Mouse (Mus musculus): ENCODE data around the gene Alox5.

The Alox5 gene

GRCm38 (mm10) chr6:116385194-116386044 is 75.6 kb downstream of the Alox5 start:
- no peak for DNase-seq (ENCODE audit: low spot score)

DNA sequence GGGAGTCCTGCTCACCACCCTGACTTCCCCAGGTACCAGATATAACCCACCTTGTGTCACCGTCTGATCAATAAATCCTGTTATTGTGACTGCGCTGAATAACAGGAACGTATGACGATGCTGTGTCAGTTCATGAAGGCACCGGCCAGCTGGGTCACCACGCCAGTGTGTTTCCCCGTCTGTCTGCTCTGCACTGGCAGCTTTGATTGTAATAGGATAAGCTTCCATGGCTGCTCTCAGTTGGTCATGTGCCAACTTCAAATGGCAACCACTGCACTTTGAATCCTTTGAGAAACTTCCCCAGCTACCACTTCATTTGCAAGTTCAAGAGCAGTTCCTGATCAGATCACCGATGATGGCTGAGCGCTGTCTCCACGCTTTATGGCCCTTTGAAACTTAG is 77.4 kb downstream of the Alox5 start:
- no peak for DNase-seq (ENCODE audit: low spot score)

DNA sequence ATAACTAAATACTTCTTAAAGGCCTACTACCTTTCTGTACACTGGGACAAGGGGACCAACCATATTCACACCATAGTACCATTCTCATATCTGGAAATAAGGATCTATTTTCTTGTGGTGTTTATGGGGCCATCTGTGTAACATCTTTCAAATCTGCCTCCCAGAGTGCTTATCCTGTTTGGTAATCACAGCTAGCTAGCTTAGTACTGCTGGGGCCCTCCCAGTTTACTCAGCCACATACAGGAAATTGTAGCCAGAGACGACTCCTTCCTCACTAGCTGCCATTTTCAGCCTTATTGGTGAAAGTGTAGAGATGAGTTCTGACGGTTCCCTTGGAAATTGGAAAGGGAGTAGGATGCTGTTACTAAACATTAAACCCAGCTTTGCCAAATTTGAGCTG is 79.4 kb downstream of the Alox5 start:
- no peak for DNase-seq (ENCODE audit: low spot score)

DNA sequence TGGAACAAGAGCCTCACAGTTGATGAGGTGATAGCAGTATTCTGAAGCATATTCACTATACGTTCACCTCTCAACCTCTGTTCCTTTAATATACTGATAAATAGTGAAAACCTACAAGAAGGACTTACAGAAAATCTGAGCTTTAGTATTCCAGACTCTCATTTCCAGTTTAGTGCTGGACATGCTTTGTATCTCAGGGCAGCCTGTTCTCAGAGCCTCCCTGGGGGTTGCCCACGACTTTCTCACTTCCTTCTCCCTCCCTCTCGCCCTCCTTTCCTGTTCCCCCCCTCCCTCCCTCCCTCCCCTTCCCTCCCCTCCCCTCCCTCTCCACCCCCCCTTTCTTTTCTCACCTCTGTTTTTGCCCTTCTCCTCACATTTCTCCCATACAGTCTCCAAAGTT is 80.8 kb downstream of the Alox5 start:
- no peak for DNase-seq (ENCODE audit: low spot score)

GRCm38 (mm10) chr6:116378892-116379291 is 82.1 kb downstream of the Alox5 start:
- no peak for DNase-seq (ENCODE audit: low spot score)

DNA sequence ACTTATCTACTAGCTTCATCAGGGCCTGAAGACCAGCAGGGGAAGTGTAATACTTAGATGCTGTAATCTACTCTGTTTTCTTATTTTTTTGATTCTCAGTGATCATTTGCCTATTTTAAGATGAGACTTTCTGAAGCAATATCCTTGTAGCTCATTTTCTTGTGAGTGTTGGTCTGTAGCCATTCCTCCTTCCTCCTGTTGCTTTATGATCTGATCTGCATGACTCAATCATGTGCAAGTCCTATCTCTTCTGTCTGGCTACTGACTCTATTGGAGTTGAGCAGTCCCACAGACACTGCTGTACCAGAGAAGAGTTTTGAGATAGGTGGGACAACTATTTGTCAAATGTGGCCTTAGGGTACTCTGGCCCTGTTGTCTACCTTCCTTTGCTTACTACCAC is 86.4 kb downstream of the Alox5 start:
- DNase-seq (ENCODE audit: low spot score), result no peak

- DNase-seq (ENCODE audit: low spot score), result no peak
Observed at GRCm38 (mm10) chr6:116374136-116374535, 86.8 kb downstream of the Alox5 start.

DNA sequence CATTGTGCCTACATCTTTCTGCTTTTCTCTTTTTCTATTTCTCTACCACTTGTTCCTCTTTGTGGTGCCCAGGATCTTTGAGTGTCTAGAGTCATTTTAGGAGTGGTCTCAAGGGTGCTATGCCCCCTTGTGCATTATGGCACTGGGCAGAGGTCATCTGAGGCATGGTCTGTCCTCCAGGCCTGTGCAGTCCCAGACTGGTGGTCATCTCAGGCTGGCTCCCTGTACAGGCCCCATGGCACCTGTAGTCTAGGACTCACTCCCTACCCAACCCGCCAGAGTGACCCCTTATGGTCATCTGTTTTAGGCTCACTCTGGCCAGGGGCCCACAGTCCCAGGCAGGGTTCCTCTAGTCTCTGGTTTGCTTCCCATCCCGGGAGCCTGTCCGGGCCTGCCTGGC is 89.5 kb downstream of the Alox5 start:
- DNase-seq (ENCODE audit: low spot score), result no peak

GRCm38 (mm10) chr6:116370216-116370976 is 90.6 kb downstream of the Alox5 start:
- DNase-seq (ENCODE audit: low spot score), result no peak

GRCm38 (mm10) chr6:116369811-116370210 is 91.2 kb downstream of the Alox5 start:
- DNase-seq (ENCODE audit: low spot score), result no peak

DNA sequence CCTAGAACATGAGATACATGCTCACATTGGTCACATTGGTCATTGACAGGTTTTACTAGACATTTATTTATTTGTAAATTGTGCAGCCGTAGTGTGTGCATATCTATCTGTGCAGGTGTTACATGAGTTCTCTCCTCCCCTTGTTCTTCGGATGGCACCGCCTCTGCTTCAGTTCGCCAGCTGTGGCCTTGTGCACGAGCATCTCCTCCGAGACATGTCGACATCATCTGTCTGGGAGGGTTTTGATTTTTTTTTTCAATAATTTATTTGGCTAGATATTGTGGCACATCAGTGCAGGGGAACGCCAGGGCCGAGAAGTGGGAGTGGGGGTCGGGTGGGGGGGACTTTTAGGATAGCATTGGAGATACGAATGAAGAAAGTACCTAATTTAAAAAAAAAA is 93.0 kb downstream of the Alox5 start:
- DNase-seq (ENCODE audit: low spot score), result no peak

DNA sequence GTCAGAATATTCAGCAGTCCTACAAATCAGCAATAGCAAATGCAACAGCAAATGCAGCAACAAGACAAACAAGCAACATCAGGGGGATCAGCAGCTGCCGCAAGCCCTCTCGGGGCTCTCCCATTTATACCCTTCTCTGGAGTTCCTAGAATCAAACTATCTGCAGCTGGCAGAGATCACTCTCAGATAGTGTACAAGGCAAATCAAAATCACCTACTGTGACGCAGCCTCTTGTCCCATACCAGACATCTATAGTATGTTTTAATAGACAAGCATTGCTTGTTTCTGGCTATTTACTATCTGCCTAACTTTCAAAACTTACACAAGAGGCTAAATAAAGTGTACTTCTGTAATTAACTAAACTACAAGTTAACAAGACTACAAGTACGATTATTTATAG is 99.0 kb downstream of the Alox5 start:
- no peak for DNase-seq (ENCODE audit: low spot score)

- no peak for DNase-seq (ENCODE audit: low spot score)
Observed at GRCm38 (mm10) chr6:116361463-116361862, 99.5 kb downstream of the Alox5 start.

Data from layer of hippocampus, adult 11-12 months (tissue).